Mouse (Mus musculus) adrenal gland, postnatal 14 days (tissue): Measurements from ENCODE around the gene Schip1. TPM values are rescaled to one million over a fixed set of nuclear protein-coding genes. Genes with fewer than 3 reads are reported as not detected.

Experiments
- DNase-seq: peaks from one replicate; pipeline ENCODE4 v3.0.0; 2021; ENCODE audit warnings: mixed read lengths
- total RNA-seq: library from RNA; stranded (reverse); gene quantifications from 2 replicates; pipeline ENCODE4 v1.2.3, GENCODE M21; 2021

The Schip1 gene
- total RNA-seq, 1 experiment from 2014 or later: 15.8 TPM

DNA sequence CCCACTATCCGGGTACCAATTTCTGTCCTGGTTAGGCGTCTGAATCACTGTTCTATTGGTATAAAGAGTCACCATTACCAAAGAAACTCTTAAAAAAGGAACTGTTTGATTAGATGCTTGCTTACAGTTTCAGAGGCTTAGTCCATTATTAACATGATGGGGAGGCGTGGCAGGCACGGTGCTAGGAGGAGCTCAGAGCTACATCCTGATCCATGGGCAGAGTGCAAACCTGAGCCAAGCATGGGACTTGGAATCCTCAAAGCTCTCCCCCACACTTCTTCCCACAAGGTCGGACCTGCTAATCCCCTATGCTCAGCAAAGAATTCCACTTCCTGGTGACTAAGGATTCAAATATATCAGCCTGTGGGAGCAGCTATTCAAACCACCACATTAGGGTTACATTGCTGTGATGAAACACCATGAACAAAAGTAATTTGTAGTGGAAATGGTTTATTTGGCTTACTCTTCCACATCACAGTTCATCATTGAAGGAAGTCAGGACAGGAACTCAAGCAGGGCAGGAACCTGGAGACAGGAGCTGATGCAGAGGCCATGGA lies 604.9 kb downstream of the Schip1 start:
- no peak for DNase-seq

DNA sequence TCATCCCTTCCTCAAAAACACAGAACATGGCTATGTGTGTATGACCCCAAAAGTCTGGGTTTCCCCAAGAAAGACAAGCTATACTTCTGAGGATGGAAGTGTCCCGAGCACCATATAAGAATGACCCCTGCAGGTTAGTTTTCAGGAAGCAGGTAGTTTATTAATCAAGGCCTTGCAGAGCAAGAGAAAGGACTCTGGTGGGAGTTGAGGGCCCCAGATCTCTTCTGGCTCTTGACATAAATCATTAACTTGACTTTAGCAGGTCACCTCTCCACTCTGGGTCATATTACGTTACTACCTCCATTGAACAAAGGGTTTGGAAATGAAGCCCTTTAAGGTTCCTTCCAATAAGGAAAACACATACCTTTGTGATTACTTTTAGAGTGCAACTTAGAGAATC lies 610.1 kb downstream of the Schip1 start:
- DNase-seq: no peak

DNA sequence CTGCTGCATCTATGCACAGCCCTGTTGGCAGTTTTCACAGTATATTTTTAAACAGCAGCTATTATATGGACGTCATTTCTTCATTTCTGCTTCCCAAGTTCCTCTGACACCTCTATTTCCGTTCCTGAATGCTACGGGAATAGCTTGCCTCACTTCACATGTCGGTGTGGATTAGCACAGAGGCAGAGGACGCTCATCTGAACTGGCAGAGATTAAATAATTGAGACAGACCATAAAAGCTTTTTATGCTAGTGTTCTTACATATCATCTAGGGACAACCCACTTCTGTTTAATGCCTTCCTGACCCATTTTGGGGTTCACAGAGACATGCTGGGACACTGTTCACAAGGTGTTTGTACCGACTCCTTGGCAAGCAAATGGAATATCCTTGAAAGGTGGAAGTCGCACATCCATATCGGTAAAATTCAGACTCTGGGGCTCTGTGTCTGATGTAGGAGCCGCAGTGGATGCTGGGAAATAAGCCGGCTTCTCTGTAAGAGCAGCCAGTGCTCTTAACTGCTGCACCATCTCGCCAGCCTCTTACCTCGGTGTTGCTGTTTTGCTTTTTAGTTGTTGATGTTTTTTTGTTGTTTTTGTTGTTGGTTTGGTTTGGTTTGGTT lies 610.7 kb downstream of the Schip1 start:
- no peak for DNase-seq

Other genes with a start within 250 kb of the Schip1 start
- gene Iqcj, start 172.6 kb upstream of the Schip1 start, total RNA-seq: not detected in 2 replicates
- not detected in 2 replicates for gene Iqschfp, start 172.6 kb upstream of the Schip1 start, total RNA-seq